Mouse (Mus musculus): ENCODE measurements around the gene Wnk3. TPM values are rescaled to one million over a fixed set of nuclear protein-coding genes. Genes with fewer than 3 reads are reported as not detected.

Wnk3 gene
- polyA plus RNA-seq (2014; fragmentation: Illumina TruSeq; extraction: RNeasy Lipid Tissue Mini Kit (QIAGEN cat#74804); ENCODE audit: low read depth, low replicate concordance) = 0.40 TPM

GRCm38 (mm10) chrX:151197778-151198177, at the start of gene Wnk3:
TSS of gene Wnk3 (plus strand) at chrX:151198078.

GRCm38 (mm10) chrX:151343761-151344500, 146.1 kb downstream of the Wnk3 start, which contains the start of gene Fam120c:
TSS of gene Fam120c (plus strand) at chrX:151344175.

Other genes with a start within 250 kb of the Wnk3 start
- gene Gnl3l, start 180.8 kb upstream of the Wnk3 start, polyA plus RNA-seq (2014; fragmentation: Illumina TruSeq; extraction: RNeasy Lipid Tissue Mini Kit (QIAGEN cat#74804); ENCODE audit: low read depth, low replicate concordance) = 22.8 TPM
- gene Fgd1, start 151.9 kb upstream of the Wnk3 start, polyA plus RNA-seq (2014; fragmentation: Illumina TruSeq; extraction: RNeasy Lipid Tissue Mini Kit (QIAGEN cat#74804); ENCODE audit: low read depth, low replicate concordance) = 2.6 TPM
- gene Tsr2, start 101.5 kb upstream of the Wnk3 start, polyA plus RNA-seq (2014; fragmentation: Illumina TruSeq; extraction: RNeasy Lipid Tissue Mini Kit (QIAGEN cat#74804); ENCODE audit: low read depth, low replicate concordance) = 24.8 TPM
- 8.1 TPM for gene Fam120c, start 146.1 kb downstream of the Wnk3 start, polyA plus RNA-seq (2014; fragmentation: Illumina TruSeq; extraction: RNeasy Lipid Tissue Mini Kit (QIAGEN cat#74804); ENCODE audit: low read depth, low replicate concordance)